Mouse (Mus musculus) G1E-ER4 (cell line): ENCODE measurements around the gene Comt. TPM values are rescaled to one million over a fixed set of nuclear protein-coding genes. Genes with fewer than 3 reads are reported as not detected.

Experiments
- GATA1 ChIP-seq: IDR thresholded peaks from one replicate; pipeline ENCODE4 v1.8.0; 2012; ENCODE audit warnings: low read length, inconsistent platforms
- polyA plus RNA-seq: library from polyadenylated mRNA; stranded (reverse); fragments of >175 nt; gene quantifications from 2 replicates; pipeline ENCODE4 v1.2.3, GENCODE M21; 2012

The Comt gene
- polyA plus RNA-seq, 1 experiment, result 37.8 TPM

DNA sequence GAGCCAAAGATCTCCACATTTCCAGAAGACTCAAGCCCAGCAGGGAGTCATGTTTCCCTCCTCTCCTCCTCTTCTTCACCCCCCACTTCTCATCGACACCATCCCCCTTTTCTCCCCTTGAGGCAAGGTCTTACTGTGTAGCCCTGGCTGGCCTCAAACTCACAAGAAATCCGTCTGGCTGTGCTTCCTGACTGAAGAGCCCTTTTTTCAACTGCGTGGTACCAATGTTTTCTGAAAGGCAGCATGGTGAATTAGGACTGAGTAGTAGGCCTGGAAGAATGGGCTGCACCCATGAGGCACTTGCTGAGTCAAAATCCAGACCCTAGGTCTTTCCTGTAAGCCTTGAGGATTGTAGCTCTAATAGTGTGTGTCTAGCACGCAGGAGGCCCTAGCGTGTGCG is 36.3 kb downstream of the Comt start:
- no peak for TF ChIP-seq GATA1

DNA sequence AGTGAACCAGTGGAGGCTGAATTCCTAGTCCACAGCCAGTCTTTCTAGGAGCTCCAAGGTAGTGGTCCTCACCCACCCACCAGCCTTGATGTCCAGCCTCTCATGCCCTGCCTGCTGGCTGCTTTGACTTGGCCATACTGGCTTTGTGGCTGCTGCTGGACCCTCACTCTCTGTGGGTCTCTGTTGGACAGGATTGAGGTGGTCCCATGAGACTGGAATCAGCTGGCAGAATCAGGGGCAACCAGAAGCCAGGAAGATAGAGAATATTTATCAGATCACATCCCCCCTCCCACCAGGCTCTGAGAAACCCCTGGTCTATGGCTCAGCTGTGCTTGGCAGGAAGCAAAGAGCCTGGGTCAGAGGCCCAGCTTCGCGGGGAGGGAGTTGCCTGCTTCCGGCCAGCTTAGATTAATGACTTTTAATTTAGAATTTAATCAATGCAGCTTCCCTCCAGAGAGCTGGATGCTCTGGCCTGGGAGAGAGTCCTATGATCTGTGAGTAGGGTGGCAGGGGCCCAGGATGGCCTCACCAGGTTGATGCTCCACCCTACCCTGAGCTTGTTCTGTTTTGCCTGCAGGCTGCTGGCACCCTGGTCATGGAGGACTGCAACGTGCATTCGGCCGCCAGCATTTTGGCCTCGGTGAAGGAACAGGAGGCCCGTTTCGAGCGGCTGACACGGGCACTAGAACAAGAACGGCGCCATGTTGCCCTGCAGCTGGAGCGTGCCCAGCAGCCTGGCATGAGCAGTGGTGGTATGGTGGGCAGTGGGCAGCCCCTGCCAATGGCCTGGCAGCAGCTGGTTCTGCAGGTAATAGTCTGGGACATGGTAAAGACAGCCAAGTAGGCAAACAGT is 37.8 kb downstream of the Comt start:
- TF ChIP-seq GATA1, result no peak

DNA sequence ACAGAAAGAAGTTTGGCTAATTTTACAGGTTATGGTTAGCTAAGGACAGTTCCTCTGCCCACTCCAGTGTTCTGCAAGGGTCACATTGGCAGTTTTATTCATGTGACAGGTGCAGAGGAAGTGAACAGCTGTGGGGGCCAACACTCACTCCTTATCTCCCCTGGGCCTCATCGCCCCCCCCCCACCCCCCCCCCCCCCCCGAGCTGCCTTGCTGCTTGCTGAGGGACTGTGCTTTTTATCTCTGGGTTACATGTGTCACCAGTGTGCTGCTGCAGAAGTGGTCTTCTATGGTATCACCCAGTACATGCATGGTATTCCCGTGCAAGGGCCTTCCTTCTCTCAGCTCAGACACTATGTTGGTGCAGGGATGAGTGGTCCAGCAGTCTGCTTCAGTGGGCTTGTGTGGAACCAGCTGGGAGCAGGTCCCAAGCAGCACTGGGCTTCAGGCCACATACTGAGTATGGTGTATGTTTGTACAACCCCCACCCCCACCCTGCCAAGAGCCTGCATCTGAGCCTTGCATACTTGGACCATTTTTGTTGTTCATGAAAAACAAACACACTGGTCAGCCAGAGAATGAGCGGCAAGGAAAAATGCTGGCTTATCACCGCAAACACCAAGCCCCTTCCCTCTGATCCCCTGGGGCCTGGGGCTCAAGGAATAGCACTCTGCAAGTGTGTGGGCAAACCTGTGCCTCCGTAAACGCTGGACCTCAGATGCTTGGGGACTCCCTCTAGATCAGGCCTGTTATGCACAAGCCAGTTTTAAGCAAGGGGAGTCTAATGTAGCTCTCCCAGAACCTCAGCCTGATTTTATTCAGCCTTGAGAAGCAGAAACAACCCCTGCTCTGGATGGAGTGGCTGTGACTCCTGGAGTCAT is 38.7 kb downstream of the Comt start:
- no peak for TF ChIP-seq GATA1

DNA sequence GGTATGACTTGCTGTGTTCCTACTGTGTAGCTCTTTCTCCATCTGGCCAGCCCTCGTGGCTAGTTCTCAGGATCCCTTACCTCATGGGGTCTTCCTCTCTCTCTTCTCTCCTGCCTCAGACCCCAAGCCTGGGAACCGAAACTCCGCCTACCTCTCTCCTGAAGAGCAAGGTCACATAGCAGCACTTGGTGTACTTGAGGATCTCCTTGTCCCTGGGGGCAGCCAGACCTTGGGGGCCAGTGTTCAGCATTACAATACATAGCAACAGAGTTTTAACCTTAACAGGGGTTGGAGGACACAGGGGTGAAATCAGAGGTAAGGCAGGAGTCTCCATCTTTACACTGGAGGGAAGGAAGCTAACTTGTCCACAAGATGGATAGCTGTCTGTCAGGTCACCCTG is 39.7 kb downstream of the Comt start:
- TF ChIP-seq GATA1, result no peak

DNA sequence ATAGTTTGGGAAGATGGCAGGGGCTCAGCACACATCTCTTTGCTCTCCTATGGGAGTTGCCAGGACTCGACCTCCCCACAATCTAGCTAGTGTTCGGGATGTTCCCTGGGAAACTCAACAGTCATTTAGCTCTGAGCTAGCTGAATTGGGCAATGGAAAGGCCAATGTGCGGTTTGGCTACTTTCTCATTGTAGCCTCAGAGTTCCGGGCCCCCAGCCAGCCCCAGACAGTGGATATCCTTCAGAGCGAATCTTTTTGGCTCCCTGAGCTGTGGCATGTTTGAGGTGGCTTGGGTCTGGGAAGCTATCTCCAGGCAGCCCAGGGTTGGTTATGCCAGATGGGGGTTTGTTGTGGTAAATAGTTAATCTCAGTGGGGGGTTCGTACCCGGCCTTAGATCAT is 40.2 kb downstream of the Comt start:
- no peak for TF ChIP-seq GATA1

DNA sequence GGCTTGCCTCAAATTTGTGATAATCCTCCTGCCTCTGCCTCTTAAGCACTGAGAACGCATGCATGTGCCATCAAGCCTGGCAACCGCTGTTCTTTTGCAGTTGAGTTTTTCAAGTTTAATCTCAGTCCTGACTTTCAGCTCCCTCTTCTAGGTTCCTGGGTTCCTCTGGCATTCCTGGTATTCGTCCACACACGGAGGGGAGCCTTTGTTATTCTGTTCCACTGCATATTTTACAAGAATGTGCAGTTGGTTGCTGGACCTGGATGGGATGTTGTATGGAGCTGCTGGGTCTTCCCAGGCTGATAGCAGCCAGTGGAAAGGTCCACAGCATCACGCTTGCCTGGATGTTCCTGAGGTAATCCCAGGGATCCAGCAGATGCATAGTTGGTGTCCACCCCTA is 41.2 kb downstream of the Comt start:
- no peak for TF ChIP-seq GATA1

DNA sequence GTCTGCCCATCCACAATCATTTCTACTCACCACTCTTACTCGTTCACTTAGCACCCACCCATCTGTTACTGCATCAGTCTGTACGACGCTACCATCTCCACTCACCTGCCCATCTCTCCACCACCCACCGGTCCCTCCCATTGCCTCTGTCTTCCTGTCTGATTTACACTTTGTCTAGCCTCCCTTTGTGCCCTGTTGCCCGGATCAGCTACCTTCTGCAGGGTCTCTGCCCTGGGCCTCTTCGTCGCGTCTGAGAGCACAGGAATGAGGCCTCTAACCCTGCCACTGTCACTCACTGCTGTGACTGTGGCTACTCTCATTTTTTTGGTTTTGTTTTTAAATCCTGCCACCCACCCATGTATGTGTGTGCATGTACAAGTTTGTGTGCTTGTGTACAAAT is 42.0 kb downstream of the Comt start:
- TF ChIP-seq GATA1, result no peak

GRCm38 (mm10) chr16:18384211-18384610 is 42.4 kb downstream of the Comt start:
- no peak for TF ChIP-seq GATA1

GRCm38 (mm10) chr16:18383756-18384155 is 42.9 kb downstream of the Comt start:
- TF ChIP-seq GATA1, result no peak

GRCm38 (mm10) chr16:18383045-18383726 is 43.5 kb downstream of the Comt start:
- no peak for TF ChIP-seq GATA1

- no peak for TF ChIP-seq GATA1
Observed at GRCm38 (mm10) chr16:18381621-18382258, 44.9 kb downstream of the Comt start.

DNA sequence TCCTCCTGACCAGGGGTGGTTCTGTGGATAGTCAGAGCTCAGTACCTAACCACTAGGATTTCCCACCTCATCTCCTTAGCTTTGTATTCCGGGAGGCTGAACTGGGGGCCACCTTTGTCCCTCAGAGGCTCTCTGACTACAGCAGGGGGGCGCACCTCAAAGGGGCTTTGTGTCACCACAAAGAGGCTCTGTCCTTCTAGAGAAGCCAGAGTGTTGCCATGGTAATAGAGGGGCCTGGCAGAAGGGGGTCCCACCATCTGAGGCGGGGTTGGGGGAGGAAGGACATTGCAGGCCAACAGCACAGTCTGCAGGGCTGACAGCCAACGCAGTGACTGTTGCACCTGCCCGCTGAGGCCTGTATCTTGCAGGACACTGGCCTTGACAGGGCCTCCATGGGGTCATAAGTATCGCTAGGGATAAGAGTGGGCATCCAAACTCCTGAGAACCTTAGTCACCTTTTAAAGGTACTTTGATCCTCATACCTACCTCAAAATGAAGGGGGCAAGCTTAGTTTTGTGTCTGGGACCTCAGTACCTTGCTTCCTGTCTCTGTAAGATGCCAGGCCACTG is 46.1 kb downstream of the Comt start:
- no peak for TF ChIP-seq GATA1

DNA sequence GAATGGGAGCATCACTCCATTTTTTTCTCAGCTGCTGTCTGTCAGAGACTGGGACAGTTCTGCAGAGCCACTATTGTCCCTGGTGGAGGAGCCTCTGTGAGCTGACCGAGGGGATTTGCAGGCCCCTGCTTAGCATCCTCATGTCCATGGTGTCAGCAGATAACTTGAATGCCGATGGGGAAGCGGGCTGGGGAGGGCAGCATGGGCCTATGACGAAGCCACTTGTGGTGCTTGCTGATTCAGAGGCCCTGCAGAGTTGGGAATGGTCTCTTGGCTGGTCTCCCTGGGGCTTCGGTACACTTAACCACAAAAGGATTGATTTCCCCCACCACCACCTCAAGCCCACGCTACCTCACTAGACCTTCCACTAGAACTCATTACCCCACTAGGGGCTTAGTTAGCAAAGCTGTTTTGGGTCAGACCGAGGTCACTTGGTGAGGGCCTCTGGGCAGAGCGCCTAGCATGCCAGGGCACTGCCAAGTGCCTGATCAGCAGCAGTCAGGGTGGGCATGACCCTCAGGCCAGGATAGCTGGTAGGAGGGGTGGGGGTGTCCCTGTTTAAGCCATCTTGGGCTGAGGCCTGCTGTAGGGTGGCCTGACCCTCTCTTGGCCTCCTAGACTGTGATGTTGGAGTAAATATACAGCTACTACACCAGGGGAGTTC is 47.2 kb downstream of the Comt start:
- TF ChIP-seq GATA1, result no peak

GRCm38 (mm10) chr16:18378489-18378888 is 48.2 kb downstream of the Comt start:
- TF ChIP-seq GATA1, result no peak

DNA sequence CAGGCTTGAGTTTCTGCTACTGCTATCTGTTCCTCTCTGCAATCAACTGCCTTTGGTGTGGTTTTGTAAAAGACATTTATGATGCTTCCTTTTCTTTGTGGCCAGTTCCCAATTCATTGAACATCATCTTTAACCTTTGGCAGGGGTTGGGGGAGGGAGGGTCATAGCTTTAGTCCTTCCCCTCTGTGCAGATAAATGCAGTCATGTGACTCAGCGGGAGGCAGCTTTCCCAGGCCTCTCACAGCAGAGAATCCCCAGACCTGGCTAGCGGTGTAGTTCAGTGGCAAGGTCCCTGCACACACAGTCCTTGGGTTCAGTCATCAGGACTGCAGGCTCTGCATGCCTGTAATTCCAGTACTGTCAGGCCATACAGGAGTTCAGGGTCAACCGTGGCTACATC is 49.4 kb downstream of the Comt start:
- no peak for TF ChIP-seq GATA1
